Mouse (Mus musculus): Measurements from ENCODE around the gene Rab11fip4.

DNA sequence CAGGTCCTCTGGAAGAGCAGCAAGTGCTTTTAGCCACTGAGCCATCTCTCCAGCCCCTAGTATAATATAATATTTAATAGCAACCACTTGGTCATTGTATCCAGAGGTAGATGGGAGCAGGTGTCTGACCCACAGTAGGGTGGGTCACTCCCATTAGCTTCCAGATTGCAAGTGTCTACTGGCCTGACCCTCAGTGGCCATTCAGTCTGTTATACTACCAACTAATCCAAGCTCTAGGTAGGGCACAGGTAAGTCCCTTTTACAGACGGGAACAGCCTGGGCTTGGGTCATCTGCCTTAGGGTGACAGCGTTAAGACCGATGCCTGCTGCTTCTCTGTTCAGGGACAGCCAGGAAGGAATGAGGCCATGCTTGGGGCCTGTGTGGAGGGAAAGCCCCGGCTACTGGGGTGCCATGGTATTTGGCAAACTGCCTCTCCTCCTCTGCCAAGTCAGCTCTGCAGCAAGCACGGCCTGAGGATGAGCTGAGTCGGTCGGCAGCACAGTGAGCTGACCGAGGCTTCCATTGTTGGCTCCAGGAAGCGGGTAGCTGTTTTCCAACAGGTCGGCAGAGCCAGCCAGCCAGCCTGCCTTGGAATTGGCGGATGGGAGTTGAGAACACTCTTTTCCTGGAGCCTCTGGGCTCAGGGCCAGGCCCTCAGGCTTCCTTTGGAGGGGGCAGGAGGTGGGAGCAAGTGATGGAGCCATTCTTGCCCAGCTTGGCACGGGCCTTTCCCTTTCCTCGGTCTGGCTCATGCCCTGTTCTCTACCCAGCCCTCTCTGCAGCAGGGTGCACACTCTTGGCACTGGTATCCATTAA, 138.4 kb downstream of the Rab11fip4 start:
- TF ChIP-seq CTCF (IDR thresholded peaks at IDR 0.05; ENCODE audit: low read depth, low read length): no peak
- TF ChIP-seq TAL1 (conservative IDR thresholded peaks at IDR 0.05; ENCODE audit: low read depth, low read length): no peak
